Mouse (Mus musculus) hindbrain, embryonic 14.5 days (tissue): Measurements from ENCODE around the gene Lrrc51. TPM values are rescaled to one million over a fixed set of nuclear protein-coding genes. Genes with fewer than 3 reads are reported as not detected.
"Not testable (repeated sequence)": the region's sequence is repeated elsewhere in the genome, so short reads cannot be mapped to it uniquely, and the experiment has no call there.

Experiments
- ATAC-seq: fragments of 200-750 bp; cut with Nextera tagmentation; 2 replicates; pipeline ENCODE4 v1.8.0; 2017; ENCODE audit warnings: moderate number of reproducible peaks, mild to moderate bottlenecking, moderate TSS enrichment, moderate library complexity; ENCODE audit not compliant: low FRiP score
- DNase-seq: peaks from one replicate; pipeline ENCODE4 v3.0.0-alpha.2; 2015; ENCODE audit warnings: low spot score
- H3K27ac ChIP-seq: fragments of 300-500 bp; sonication (generic); 2 replicates; pipeline ENCODE4 v1.5.1; 2014; ENCODE audit warnings: mild to moderate bottlenecking, moderate library complexity
- H3K27me3 ChIP-seq: fragments of 300-500 bp; sonication (generic); 2 replicates; pipeline ENCODE4 v1.6.1; 2014; ENCODE audit warnings: mild to moderate bottlenecking, low read length, mixed read lengths; ENCODE audit not compliant: control insufficient read depth, insufficient read depth
- H3K36me3 ChIP-seq: fragments of 300-500 bp; sonication (generic); replicated peaks from 2 replicates; pipeline ENCODE4 v1.6.1; 2014; ENCODE audit not compliant: control insufficient read depth, insufficient read depth
- H3K4me1 ChIP-seq: fragments of 300-500 bp; sonication (generic); replicated peaks from 2 replicates; pipeline ENCODE4 v1.6.1; 2014; ENCODE audit warnings: antibody characterized with exemption, low read length, mixed read lengths; ENCODE audit not compliant: control insufficient read depth, insufficient read depth
- H3K4me2 ChIP-seq: fragments of 300-500 bp; sonication (generic); replicated peaks from 2 replicates; pipeline ENCODE4 v1.6.1; 2014; ENCODE audit warnings: mild to moderate bottlenecking, moderate library complexity
- H3K4me3 ChIP-seq: fragments of 300-500 bp; sonication (generic); replicated peaks from 2 replicates; pipeline ENCODE4 v1.5.1; 2014; ENCODE audit warnings: mild to moderate bottlenecking, low read length
- H3K9ac ChIP-seq: fragments of 300-500 bp; sonication (generic); 2 replicates; pipeline ENCODE4 v1.6.1; 2014
- H3K9me3 ChIP-seq: fragments of 300-500 bp; sonication (generic); 2 replicates; pipeline ENCODE4 v1.6.1; 2016; ENCODE audit warnings: low read length; ENCODE audit not compliant: control insufficient read depth
- WGBS: fragments of 180-500 bp; shearing (Covaris S2); extraction: QIAGEN DNeasy Blood & Tissue Kit; methylation state at CpG from one replicate; pipeline ENCODE4 v1.1.7; 2014; 5-methylcytosine and 5-hydroxymethylcytosine counted together
- polyA plus RNA-seq: library from polyadenylated mRNA; unstranded; fragments of >200 nt; fragmentation: Nextera tagmentation; extraction: Ambion mirVana; gene quantifications from 2 replicates; pipeline ENCODE4 v1.2.1, GENCODE M21; 2014

The Lrrc51 gene
- polyA plus RNA-seq, 1 experiment from 2014 or later: 15.2 TPM

- Histone ChIP-seq H3K4me3 (no peak overlapping the region), H3K27ac (no peak overlapping the region), H3K4me2 (no peak overlapping the region), H3K9ac (no peak overlapping the region), H3K4me1 (no peaks in the 10 kb centered on the region), H3K9me3 (no peaks in the 10 kb centered on the region), H3K27me3 (no peaks in the 10 kb centered on the region), H3K36me3 (no peaks in the 10 kb centered on the region)
- ATAC-seq (no peak), DNase-seq (no peak)
- 65% methylated on average over 2 of the region's 2 CpGs for WGBS
Measured at GRCm38 (mm10) chr7:101952098-101952497, 18.4 kb upstream of the Lrrc51 start.

GRCm38 (mm10) chr7:101951648-101952047 is 18.0 kb upstream of the Lrrc51 start:
- Histone ChIP-seq H3K36me3 (no peaks in the 10 kb centered on the region), H3K4me3 (no peak overlapping the region), H3K27ac (no peak overlapping the region), H3K4me1 (no peaks in the 10 kb centered on the region), H3K9ac (no peak overlapping the region), H3K27me3 (no peaks in the 10 kb centered on the region), H3K4me2 (no peak overlapping the region), H3K9me3 (no peaks in the 10 kb centered on the region)
- ATAC-seq: no peak
- DNase-seq: no peak
- 93% methylated on average over 1 of the region's 1 CpGs for WGBS

GRCm38 (mm10) chr7:101949008-101949407 is 15.3 kb upstream of the Lrrc51 start:
- H3K4me1 ChIP-seq, ATAC-seq, H3K9me3 ChIP-seq, H3K4me3 ChIP-seq, H3K36me3 ChIP-seq, H3K4me2 ChIP-seq, H3K27me3 ChIP-seq, DNase-seq, H3K27ac ChIP-seq, H3K9ac ChIP-seq: not testable (repeated sequence)
- 92% methylated on average over 5 of the region's 5 CpGs for WGBS

- 98% methylated on average over 4 of the region's 4 CpGs for WGBS
- DNase-seq: no peak
- Histone ChIP-seq H3K4me1 (peaks cover 10% of the 10 kb centered on the region; the same call in 1 of the 2 replicates), H3K9me3 (no peaks in the 10 kb centered on the region), H3K9ac (no peak overlapping the region), H3K36me3 (no peaks in the 10 kb centered on the region), H3K27me3 (no peaks in the 10 kb centered on the region), H3K4me3 (no peak overlapping the region), H3K27ac (no peak overlapping the region), H3K4me2 (no peak overlapping the region)
- ATAC-seq: no peak
Measured at GRCm38 (mm10) chr7:101939758-101940157, 6.1 kb upstream of the Lrrc51 start.

- Histone ChIP-seq H3K36me3 (no peaks in the 10 kb centered on the region), H3K4me3 (no peak overlapping the region), H3K27me3 (no peaks in the 10 kb centered on the region), H3K4me1 (peaks cover 13% of the 10 kb centered on the region; the same call in 1 of the 2 replicates), H3K9ac (no peak overlapping the region), H3K27ac (no peak overlapping the region), H3K9me3 (no peaks in the 10 kb centered on the region), H3K4me2 (no peak overlapping the region)
- ATAC-seq (no peak), DNase-seq (no peak)
- WGBS: 93% methylated on average over 2 of the region's 2 CpGs
Measured at GRCm38 (mm10) chr7:101938348-101938747, 4.7 kb upstream of the Lrrc51 start.

GRCm38 (mm10) chr7:101937569-101937968 is 3.9 kb upstream of the Lrrc51 start:
- Histone ChIP-seq H3K27ac (no peak overlapping the region), H3K36me3 (no peaks in the 10 kb centered on the region), H3K9me3 (no peaks in the 10 kb centered on the region), H3K27me3 (no peaks in the 10 kb centered on the region), H3K4me2 (no peak overlapping the region), H3K9ac (no peak overlapping the region), H3K4me3 (no peak overlapping the region), H3K4me1 (peaks cover 13% of the 10 kb centered on the region; the same call in 1 of the 2 replicates)
- ATAC-seq: no peak
- no peak for DNase-seq
- 92% methylated on average over 4 of the region's 4 CpGs for WGBS

- Histone ChIP-seq H3K27ac (no peak overlapping the region), H3K4me3 (no peak overlapping the region), H3K27me3 (no peaks in the 10 kb centered on the region), H3K9me3 (no peaks in the 10 kb centered on the region), H3K4me2 (no peak overlapping the region), H3K4me1 (peaks cover 13% of the 10 kb centered on the region; the same call in 1 of the 2 replicates), H3K9ac (no peak overlapping the region), H3K36me3 (no peaks in the 10 kb centered on the region)
- no peak for ATAC-seq
- no peak for DNase-seq
- 94% methylated on average over 4 of the region's 4 CpGs for WGBS
Measured at GRCm38 (mm10) chr7:101936996-101937395, 3.3 kb upstream of the Lrrc51 start.

- WGBS: 97% methylated on average over 4 of the region's 4 CpGs
- no peak overlapping the region for H3K27ac ChIP-seq
Measured at GRCm38 (mm10) chr7:101935957-101936356, 2.3 kb upstream of the Lrrc51 start.

GRCm38 (mm10) chr7:101933300-101933699 is 395 bp downstream of the Lrrc51 start:
- peak overlapping the region; percentile 58; the same call in 1 of the 2 replicates for H3K27ac ChIP-seq
- H3K4me2 ChIP-seq: peak overlapping the region; percentile 66
- no peaks in the 10 kb centered on the region for H3K27me3 ChIP-seq
- H3K9ac ChIP-seq: peak overlapping the region; percentile 77
- H3K36me3 ChIP-seq: no peaks in the 10 kb centered on the region
- H3K4me3 ChIP-seq: peak overlapping the region; percentile 89
- no peaks in the 10 kb centered on the region for H3K9me3 ChIP-seq
- WGBS: 6% methylated on average over 15 of the region's 15 CpGs
- H3K4me1 ChIP-seq: peaks cover 13% of the 10 kb centered on the region; the same call in 1 of the 2 replicates
- ATAC-seq: no peak
- DNase-seq: no peak

More at GRCm38 (mm10) chr7:101935957-101936356, 2.3 kb upstream of the Lrrc51 start:
- H3K4me2 ChIP-seq: no peak overlapping the region
- no peaks in the 10 kb centered on the region for H3K9me3 ChIP-seq
- no peak overlapping the region for H3K4me3 ChIP-seq
- DNase-seq (no peak), ATAC-seq (no peak)
- H3K9ac ChIP-seq: no peak overlapping the region
- peaks cover 13% of the 10 kb centered on the region; the same call in 1 of the 2 replicates for H3K4me1 ChIP-seq
- no peaks in the 10 kb centered on the region for H3K36me3 ChIP-seq
- no peaks in the 10 kb centered on the region for H3K27me3 ChIP-seq

GRCm38 (mm10) chr7:101932551-101932950 is 1.1 kb downstream of the Lrrc51 start:
- Histone ChIP-seq H3K4me2 (peak overlapping the region; percentile 66), H3K27ac (no peak overlapping the region), H3K4me3 (peak overlapping the region; percentile 89; the same call in 1 of the 2 replicates), H3K9me3 (no peaks in the 10 kb centered on the region), H3K9ac (no peak overlapping the region), H3K27me3 (no peaks in the 10 kb centered on the region), H3K36me3 (no peaks in the 10 kb centered on the region), H3K4me1 (peaks cover 13% of the 10 kb centered on the region; the same call in 1 of the 2 replicates)
- DNase-seq (no peak), ATAC-seq (no peak)
- WGBS: 92% methylated on average over 1 of the region's 1 CpGs
